Mouse (Mus musculus) urinary bladder, postnatal 14 days (tissue): Measurements from ENCODE around the gene Dab2ip.

ENCODE experiments used
- DNase-seq: peaks from one replicate; pipeline ENCODE4 v3.0.0; 2021; ENCODE audit warnings: low spot score

Dab2ip gene

DNA sequence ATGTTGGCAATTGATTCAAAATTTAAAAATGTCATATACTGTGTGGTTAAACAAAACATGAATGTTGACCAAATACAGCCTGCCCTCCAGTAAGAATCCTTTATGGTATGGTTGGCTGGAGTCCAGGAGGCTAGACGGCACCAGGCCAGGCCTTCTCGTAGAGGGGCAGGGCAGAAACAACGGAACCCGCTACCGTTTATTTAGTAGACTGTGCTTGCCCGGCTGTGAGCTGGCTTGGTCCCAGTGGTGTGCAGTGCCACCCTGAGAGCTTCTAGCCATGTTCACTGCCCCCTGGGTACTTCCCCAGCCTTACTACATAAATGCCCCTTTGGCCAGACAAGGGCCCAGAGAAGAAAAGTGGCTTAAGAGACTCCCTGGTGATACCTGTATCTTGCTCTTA is 122.8 kb downstream of the Dab2ip start:
- DNase-seq: peak; percentile 57

DNA sequence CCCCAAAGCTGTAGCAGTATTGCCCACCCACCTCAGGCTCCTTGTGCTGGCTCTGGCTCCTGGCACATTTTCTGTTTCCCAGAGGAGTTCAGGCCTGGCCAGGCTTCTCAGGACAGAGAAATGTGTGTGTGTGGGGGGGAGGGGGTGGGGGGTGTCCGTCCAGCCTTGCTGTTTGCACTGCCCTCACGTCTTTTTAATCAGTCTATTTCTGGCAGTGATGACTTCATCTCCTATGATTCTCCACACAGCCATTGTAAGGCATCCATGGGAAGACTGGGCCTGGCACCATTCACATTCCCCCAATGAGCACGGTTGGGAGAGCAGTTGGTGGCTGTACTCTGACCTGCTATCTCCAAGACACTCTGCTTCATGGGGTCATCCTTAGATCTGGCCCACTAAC is 125.9 kb downstream of the Dab2ip start:
- DNase-seq: no peak

DNA sequence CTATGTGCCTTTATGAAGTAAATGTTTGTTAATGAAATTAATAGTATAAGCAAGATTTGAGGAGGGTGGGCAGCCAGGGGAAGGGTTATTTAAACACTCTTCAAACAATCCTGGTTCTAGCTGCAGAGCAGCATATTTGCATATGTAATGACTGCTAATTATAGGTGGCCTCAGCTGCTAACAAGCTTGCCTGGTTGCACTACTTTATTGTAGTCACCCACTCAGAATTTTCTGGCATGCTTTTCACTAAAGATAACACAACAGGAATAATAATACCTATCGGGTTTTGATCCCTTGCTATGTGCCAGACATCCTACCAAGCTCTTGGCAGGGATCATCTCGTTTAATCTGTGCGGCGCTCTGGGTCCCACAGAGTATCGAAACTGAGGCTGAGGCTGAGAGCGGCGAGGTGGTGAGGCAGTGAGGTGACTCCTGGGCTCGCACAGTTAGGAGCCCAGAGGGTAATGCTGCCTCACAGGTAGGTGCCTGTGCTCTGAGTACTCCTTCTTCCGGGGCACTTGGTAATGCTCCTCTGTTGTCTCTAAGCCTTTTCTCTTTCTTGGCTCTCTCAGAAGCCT is 126.8 kb downstream of the Dab2ip start:
- DNase-seq: no peak

DNA sequence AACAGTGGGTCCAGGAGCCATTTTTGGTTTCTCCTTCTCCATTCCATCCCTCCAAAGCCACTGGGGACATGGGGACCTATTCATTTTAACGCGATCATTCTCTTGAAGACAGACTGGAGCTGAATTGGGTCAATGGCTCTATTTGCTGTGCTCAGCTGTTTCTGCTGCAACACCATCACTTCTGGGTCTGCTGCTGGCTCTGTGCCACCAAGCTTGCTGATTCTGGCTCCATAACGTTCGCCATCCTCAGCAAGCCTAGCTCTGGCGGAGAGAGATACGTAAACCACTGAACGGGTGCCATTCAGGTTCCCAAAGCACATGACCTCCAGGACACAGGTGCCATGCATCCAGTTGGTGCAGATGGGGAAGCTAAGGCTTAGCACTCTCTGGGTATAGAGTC is 128.0 kb downstream of the Dab2ip start:
- DNase-seq: no peak

DNA sequence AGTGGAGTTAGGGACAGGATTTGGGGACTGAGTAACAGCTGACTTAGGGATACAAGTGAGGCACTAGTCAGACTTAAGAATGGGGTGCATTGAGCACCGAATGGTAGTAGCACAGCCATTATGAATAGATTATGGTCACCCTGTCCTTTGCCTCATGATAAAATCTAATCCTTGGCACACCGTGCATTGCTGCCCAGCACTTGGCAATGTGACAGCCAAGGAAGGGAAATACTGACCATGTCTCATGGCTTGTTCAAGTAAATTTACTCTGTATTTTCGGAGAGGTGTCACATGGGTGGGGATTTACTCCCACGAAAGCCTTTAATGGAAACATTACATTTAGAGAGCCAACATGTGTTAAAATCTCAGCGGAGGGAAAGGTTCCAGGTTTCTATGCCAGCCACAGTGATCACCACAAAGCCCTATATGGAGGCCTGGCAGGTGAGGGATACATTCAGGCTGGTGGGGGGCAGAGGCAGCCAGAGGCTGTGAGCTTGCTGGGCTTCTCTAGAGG is 129.5 kb downstream of the Dab2ip start:
- peak; percentile 66 for DNase-seq

DNA sequence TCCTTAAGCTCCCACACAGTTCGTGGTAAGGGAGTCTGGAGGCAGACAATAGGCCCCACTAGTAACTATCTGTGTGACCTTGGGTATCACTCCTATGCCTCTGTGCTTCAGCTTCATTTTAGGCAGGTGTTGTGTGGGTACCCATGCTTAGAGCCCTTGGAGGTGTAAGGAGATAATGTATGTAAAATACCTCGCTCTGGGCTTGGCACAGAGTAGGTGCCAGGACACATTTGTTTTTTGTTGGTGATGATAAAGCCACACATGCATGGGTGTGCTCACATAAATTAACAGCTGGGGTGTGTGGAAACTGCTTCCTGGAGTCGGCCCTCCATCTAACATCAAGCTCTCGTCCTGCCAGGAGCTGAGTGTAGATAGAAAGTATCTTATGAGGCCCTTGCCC is 130.1 kb downstream of the Dab2ip start:
- no peak for DNase-seq

DNA sequence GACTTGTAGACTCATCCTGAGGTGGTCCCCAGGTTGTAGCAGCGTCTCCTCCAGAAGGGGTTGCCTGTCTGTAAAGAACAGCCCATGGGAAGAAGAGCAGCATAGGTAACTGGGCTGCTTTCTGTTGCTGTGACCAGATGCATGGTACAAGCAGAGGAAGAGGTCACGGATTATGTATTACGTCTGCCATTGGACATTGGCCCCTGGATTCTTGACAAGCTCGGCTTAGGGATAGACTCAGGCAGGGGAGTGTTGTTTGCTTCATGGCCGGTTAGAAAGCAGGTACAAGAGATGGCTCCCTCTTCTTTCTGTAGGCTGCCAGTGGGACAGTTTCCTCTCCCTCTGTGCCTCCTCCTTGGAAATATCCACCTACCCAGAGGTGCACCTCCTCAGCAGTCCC is 130.5 kb downstream of the Dab2ip start:
- no peak for DNase-seq

DNA sequence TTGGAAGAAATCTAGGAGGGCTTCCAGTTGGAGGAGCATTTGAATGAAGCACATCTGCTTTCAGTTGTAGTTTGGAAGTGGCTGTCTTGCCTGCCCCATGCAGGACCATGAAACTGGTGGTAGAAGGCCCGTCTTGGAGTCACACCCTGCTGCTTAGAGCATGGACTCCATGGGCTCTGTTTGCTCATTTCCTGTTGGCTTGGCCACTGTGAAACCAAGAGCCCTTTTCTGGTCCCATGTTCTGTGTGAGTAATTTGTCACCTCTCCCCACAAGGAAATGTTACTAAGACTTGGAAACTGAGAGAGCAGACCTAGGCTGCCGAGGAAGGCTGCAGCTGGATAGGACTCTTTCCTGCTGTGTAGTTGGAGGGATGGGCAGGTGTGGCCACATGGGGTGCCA is 131.8 kb downstream of the Dab2ip start:
- no peak for DNase-seq

DNA sequence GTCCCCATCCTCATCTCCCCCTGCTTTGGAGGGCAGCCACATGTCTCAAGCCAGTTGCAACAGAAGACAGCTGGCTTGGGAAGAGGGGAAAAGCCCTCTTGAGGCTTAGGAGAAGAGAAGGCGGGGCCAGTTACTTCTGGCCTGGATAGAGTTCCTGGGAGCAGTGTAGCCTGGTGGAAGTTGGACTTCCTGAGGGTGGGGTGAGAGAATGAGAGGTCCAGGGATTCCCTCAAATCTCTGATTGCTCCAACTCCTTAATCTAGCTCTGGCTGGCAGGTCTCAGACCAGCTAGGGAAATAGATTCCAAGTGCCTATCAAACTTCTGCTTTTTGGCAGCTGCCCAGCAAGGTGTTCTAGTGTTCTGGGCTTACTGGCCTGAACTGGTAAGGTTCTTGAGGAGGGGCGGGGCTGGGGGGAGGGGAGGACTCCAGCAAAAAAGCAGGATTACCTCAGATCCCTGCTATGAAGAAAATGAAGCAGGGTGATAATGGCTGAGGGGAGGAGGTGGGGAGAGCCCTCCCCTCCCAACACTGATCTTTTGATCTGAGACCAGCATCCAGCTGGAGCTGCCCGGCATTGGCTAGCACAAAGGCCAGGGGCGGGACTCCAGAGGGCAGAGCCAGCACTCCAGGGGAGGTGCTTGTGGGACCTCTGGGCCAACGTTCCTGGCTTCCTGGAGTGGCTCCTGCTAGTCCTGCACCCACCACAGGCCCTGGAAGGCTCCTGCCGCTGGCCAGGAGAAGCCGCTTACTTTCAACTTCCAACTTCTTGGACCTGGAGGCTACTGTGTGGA is 133.4 kb downstream of the Dab2ip start:
- peak; percentile 86 for DNase-seq

DNA sequence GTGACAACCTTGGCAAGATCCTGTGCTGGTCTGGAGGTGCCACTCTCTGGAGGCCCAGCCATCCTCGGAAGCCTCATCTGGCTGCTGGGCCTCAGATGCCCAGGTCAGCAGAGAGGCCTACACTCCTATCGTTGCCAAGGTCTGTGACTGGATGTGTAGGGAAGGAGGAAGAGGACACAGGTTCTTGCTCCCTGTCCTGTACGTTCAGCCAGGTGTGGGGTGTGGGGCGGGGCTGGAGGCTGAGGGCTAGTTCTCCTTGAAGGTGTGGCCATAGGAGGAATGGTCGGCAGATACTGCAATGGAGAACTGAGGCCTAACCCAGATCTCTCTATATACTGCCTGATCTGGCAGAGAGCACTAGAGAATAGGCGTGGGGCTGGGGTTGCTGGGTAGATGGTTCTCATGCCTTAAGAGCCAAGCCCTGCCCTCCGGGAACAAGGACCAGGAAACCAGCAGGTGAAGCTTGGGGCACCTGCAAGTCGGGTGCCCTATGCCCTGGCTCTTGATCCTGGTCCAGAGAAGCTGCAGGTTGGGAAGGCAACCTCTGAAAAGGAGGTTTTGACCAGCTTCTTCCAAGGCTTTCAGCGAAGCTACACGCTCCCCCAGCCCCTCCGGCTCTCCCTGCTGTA is 134.3 kb downstream of the Dab2ip start:
- DNase-seq: peak; percentile 55

DNA sequence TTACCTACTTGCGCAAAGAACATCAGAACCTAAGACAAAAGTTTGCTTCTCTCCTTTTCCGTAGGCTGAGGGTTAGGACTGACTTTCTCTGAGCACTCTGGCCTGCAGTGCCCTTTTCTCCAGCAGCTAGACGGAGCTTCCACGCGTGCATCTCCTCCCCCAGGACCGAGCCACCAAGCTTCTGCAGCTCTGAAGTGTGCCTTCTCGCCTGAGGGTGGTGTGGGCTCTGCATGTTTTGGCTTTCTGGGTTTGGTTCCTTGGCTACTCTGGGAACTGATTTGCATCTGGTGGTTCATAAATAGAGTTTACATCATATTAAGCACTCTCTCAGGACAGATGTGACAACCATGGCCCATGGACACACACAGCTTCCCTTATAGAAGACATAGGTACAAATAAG is 135.0 kb downstream of the Dab2ip start:
- DNase-seq: no peak

DNA sequence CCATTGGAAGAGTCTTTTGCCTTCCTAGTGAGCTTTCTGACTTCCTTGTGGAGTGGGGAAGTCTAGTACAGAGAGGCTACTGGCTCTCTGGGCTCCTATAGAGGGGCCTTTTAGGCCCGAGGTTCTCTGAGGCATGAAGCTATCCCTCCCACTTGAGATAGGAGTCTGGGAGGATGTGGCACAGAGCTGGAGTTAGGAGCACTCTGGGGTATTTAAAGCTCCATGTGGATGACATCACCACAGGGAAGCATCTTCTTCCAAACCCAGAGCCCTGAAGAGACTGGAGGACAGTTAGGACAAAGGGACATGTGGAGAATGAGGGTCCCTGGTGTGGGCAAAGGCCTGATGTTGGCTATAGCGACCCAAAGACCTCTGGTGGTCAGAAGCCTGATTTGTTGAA is 136.0 kb downstream of the Dab2ip start:
- no peak for DNase-seq

DNA sequence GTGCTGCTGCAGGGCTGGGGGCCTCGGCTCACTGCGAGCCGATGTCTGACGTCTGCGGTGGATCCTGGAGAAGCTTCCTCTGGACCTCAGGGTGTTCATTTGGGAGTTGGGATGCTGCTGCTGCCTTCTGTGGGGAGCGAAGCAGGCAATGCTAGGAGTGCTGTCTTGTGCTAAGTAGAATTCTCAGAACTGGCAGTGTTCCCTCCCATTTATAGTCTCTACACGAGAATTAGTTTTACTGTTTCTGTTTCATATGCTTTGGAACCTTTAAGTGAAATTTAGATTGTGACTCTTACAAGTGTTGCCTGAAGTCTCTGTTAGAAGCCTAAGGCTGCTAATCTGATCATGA is 138.1 kb downstream of the Dab2ip start:
- no peak for DNase-seq

DNA sequence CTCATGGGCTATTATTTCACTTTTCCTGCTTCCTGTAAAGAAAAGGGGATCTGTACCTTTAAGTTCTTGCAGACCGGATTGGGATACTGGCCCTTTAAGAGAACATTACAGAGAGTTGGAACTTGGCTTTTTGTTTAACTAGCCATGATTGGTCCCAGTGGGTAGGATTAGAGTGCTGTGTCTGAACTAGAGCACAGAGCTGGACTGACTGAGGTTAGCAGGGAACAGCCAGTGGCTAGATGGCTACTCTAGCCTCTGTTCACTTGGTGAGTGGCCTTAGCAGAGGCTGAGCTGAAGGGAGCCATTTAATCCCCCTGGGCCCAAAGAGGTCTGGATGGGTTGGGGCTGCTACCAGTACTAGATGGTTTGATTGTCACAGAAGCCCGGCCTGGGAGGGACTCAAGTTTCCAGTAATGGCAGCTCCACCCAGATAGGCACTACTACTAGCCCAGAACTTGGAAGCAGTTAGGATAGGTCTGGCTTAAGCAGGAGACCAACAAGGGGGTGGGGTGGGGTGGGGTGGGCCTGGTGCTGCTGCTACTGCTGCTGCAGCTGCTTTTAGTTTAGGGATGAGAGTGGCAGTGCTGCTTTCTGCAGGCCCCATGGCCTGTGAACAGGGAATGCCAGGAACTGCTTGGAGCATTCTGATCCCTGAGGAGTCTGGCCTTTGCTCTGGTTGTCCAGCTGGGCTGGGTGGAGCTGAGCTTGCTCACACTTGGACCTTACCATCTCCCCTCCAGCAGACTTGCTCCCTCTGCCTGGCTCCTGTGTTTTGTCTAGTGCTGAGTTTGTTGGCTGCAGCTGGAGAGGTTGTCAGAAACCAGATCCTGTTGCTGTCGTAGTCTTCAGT is 138.7 kb downstream of the Dab2ip start:
- peak; percentile 61 for DNase-seq

DNA sequence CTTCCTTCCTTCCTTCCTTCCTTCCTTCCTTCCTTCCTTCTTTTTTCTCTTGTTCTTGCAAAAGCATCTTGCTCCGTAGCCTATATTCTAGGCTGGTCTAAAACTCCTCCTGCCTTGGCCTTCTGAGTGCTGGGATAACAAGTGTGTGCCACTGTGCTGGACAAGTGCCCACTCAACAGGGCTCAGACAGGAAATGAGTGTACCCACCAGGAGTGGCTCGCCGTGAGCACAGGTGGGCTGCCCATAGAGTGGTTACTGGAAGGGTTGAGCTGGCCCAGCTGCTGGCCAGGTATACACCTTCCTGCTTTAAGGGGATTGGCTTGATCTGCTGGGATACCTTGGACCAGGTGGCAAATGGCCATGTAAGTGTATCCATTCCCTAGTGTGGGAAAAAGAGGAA is 139.7 kb downstream of the Dab2ip start:
- DNase-seq: no peak

DNA sequence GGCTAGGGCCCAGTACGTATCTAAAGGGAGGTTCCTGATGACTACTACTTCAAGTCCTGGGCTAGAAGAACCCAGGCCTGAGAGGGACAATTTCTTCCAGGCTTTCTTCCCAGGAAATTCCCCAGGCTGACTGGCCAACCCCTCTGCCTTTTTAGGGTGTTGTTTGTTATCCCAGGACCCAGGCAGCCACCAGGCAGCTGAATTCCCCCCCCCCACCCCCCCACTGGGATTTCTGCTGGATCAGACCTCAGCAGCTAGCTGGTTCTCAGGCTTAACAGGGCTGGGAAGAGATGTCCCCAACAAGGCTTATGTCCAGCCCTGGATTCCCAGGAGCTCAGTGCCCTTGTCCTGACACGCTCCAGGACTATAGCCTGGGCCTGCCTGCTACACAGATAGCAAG is 142.9 kb downstream of the Dab2ip start:
- DNase-seq: no peak

DNA sequence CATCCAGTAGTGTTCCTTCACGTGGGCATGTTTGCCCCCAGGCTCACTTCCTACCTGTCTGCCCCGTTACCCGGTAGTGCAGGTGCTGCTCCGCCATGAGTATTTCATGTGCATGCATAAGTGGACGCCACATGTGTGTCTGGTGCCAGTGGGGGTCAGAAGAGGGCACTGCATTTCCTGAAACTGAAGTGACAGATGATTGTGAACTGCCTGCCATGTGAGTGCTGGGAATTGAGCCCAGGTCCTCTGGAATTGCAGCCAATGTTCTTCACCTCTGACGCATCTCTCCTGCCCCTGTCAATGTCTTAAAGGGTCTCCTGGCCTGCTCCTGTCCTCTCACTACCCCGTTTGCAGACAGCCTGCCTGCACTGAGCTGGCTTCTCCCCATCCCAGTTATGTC is 143.9 kb downstream of the Dab2ip start:
- no peak for DNase-seq

DNA sequence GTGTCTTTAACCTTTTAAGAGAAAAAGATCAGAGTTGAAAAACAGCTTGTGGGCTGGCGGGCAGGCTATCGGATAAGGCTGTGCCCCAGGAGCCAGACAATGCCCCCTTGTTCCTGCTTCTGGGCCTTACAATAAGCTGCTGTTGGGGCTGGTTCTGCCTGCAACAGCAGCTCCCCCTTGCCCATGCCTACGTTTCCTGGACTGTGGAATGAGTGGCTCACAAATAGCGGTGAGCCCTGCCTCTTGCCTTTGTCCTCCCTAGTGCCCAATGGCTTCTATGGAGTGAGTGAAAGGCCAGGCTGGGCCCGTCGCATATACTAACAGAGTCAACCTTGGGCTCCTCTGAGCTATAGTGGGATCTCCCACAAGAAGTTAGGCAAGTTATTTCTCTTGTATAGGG is 144.5 kb downstream of the Dab2ip start:
- no peak for DNase-seq

DNA sequence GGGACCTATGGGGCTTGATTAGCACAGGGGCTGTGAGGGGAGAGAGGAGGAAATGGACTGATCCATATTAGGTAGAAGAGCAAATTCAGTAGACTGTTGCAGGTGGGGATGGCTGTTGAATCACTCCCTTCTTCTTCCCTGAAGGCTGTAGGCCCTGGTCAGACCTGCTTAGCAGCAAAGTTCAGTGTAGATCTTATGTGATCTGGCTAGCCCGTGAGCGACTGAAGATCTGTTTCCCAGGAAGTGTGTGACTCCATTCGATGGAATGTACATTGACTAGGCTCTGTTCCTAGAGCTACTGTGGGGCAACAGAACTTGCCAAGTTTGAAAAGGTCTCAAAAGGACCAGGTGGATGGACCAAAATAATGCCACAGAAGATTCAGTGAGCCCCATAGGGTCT is 145.2 kb downstream of the Dab2ip start:
- DNase-seq: peak; percentile 78

DNA sequence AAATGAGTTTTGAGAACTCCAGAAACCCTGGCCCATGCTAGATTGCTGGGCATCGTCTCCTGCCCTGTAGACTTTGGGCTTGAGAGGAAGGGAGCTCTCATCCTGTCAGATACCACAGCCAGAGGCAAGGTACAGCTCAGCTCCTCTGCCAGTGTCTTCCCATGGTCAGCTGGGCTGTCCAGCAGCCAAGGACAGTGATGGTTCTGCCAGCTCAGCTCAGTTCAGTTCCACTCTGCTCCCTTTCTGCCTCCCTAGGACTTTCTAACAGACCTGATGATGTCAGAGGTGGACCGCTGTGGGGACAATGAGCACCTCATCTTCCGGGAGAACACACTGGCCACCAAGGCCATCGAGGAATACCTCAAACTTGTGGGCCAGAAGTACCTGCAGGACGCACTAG is 154.5 kb downstream of the Dab2ip start:
- DNase-seq: no peak

DNA sequence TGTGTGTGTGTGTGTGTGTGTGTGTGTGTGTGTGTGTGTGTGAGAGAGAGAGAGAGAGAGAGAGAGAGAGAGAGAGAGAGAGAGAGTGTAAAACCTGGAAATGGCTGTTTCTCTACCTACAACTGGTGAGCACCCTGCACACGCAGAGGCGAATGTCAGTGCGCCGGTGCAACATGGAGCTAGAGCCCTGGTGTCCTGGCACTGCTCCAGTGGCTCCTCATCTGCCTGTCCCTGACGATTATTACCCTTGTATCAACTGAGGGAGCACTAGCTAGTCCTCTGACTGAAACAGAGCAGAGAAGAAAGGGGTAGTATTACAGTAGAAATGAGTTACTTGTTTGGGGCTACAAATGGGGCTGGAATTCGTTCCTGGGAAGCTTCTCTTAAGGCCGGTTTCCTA is 155.4 kb downstream of the Dab2ip start:
- DNase-seq: no peak

DNA sequence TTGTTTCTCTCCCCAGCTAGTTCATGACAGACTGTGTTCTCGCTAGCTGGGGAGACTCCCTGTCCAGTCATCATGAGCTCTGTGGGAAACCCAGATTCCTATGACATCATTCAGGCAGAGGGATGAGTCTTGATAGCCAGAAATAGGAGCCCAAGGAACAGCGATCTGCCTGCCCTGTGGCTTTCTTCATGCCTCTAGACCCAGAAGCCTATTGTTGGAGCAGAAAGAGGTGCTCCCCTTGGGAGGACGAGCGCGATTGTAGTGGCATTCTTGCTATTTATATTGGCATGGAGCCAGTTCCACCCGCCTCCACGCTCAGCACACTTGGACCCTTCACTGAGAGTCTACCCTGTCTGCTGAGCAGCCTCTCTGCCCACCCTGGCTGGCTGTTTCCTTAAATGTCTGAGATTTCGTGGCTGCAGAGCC is 156.7 kb downstream of the Dab2ip start:
- DNase-seq: no peak

DNA sequence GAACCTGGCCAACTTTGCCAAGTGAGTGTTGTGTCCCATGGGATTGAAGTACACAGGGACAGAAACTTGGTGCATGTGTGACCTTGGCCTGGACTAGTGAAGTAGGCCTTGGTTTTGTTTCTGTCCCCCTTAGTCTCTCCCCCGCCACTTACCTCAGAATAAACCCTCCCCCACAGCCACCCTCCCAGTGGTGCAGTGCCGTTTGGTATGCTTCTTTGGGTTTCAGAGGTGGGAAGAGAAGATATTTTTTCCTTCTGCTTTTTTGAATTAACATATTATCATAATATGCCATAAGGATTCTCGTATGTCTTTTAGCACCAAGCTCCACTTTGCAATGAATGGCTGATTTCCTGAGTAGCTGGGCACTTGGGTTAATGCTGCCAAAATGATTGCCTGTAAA is 157.4 kb downstream of the Dab2ip start:
- DNase-seq: no peak
